Mouse (Mus musculus) CD4-positive, CD25-positive, alpha-beta regulatory T cell, adult 9 weeks (primary cell): ENCODE measurements around the gene Col6a5. TPM values are rescaled to one million over a fixed set of nuclear protein-coding genes. Genes with fewer than 3 reads are reported as not detected.

Experiments used
- polyA plus RNA-seq: library from polyadenylated mRNA; unstranded; fragments of 100-300 nt; shearing (Covaris generic); gene quantifications from one replicate; pipeline ENCODE4 v1.2.1, GENCODE M21; 2017

Col6a5 gene
- not detected for polyA plus RNA-seq

GRCm38 (mm10) chr9:105960533-105960932, at the start of gene Col6a5:
Col6a5 (minus strand) TSS chr9:105960643.

GRCm38 (mm10) chr9:105827791-105828385, 132.6 kb downstream of the Col6a5 start, which contains the start of gene Col6a6:
Col6a6 (minus strand) TSS chr9:105828160.

Other genes with a start within 250 kb of the Col6a5 start
- 0.02 TPM for gene Col6a6, start 132.5 kb downstream of the Col6a5 start, polyA plus RNA-seq
- gene Col6a4, start 136.1 kb upstream of the Col6a5 start, polyA plus RNA-seq: not detected
- 8.7 TPM for gene Glyctk, start 197.5 kb upstream of the Col6a5 start, polyA plus RNA-seq
- 36.4 TPM for gene Wdr82, start 210.3 kb upstream of the Col6a5 start, polyA plus RNA-seq
- 10.6 TPM for gene Ppm1m, start 239.1 kb upstream of the Col6a5 start, polyA plus RNA-seq
- 357 TPM for gene Twf2, start 242.5 kb upstream of the Col6a5 start, polyA plus RNA-seq